Mouse (Mus musculus): ENCODE data around the gene Klhdc8b. TPM values are rescaled to one million over a fixed set of nuclear protein-coding genes. Genes with fewer than 3 reads are reported as not detected.
A peak's percentile ranks its signal among the peaks of the same experiment; 100 is the strongest.

Klhdc8b gene
- 3.7 TPM for polyA plus RNA-seq (2012; fragmentation: generic; extraction: Trizol)

DNA sequence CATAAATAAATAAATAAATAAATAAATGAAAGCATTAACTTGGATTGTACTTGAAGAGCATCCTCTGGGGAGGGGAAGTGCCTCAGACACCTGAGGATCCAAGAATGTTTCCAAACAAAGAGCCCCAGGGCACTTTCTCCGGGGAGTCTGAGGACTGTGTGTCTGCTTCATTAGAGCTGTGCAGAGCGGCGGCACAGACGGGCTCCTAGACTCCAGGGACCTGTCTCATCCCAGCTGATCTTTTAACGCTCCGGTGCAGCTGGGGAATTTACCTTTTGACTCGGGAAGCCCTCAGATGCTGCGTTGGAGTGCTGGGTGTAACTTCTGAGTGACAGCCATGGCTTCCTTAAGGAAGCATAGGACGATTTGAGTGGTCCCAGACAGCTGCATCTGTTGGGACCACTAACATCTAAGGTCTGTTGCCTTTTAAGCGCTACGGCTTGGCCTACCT lies at the start of gene Klhdc8b:
TSS of gene Klhdc8b (minus strand) at position 401 of the 451 bp plus-strand sequence.
- Histone ChIP-seq H3K79me2 (ENCODE audit: control insufficient read depth, insufficient read depth) (peaks cover 26% of the 10 kb centered on the region), H3K27me3 (ENCODE audit: control insufficient read depth, insufficient read depth, insufficient read length) (no peaks in the 10 kb centered on the region), H3K36me3 (ENCODE audit: control insufficient read depth, insufficient read depth) (no peaks in the 10 kb centered on the region), H3K4me3 (peak within 1 kb of the TSS; percentile 77), H3ac (ENCODE audit: control insufficient read depth, insufficient read length) (peak within 1 kb of the TSS; percentile 88), H3K4me2 (ENCODE audit: low read depth) (peak within 1 kb of the TSS; percentile 97)
- TF ChIP-seq USF1 (IDR thresholded peaks at IDR 0.05; ENCODE audit: low read depth) (no peak), REST (IDR thresholded peaks at IDR 0.05; ENCODE audit: insufficient read depth, insufficient read length) (no peak), E2F4 (IDR thresholded peaks at IDR 0.05; ENCODE audit: insufficient read depth) (no peak), POLR2AphosphoS2 (IDR thresholded peaks at IDR 0.05; ENCODE audit: insufficient read length, low read depth) (no peak), CEBPB (IDR thresholded peaks at IDR 0.05; ENCODE audit: insufficient read depth, poor library complexity, severe bottlenecking) (no peak)

DNA sequence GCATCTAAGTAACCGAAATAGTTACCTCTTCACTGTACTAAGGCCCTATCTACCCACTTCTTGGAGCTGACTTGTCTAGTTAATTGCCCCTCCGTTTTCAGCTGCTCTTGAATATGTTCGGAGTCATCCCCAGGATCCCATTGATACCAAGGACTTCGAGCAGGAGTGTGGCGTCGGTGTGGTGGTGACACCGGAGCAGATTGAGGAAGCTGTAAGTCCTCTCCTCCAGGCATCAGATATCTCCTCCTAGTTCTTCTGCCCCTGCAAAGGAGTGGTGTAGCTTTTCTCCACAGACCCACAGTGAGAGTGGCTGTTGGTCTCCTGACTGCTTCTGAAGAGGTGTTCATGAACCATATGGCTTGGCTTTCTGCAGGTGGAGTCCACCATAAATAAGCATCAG lies 47.4 kb upstream of the Klhdc8b start:
- peaks cover 11% of the 10 kb centered on the region for H3K79me2 ChIP-seq (ENCODE audit: control insufficient read depth, insufficient read depth)
- TF ChIP-seq SRF (IDR thresholded peaks at IDR 0.05; ENCODE audit: control insufficient read depth, insufficient read length, low read depth) (no peak), TCF3 (IDR thresholded peaks at IDR 0.05; ENCODE audit: insufficient read length, low read depth) (no peak), POLR2AphosphoS2 (IDR thresholded peaks at IDR 0.05; ENCODE audit: insufficient read length, low read depth) (no peak), MYOG (IDR thresholded peaks at IDR 0.05; ENCODE audit: control insufficient read depth in 1 of 3, insufficient read depth in 1 of 3, insufficient read length in 2 of 3, low read depth in 2 of 3) (no peak), MYOD1 (IDR thresholded peaks at IDR 0.05; ENCODE audit: control insufficient read depth in 1 of 3, insufficient read length in 2 of 3, low read depth in 2 of 3) (no peak), MAX (IDR thresholded peaks at IDR 0.05; ENCODE audit: low read depth) (no peak), USF1 (IDR thresholded peaks at IDR 0.05; ENCODE audit: low read depth) (no peak), POLR2A (IDR thresholded peaks at IDR 0.05; ENCODE audit: insufficient read length, low read depth) (no peak), E2F4 (IDR thresholded peaks at IDR 0.05; ENCODE audit: insufficient read depth) (no peak), CEBPB (IDR thresholded peaks at IDR 0.05; ENCODE audit: insufficient read depth, poor library complexity, severe bottlenecking) (no peak), TCF12 (IDR thresholded peaks at IDR 0.05; ENCODE audit: insufficient read depth, poor library complexity, severe bottlenecking) (no peak), REST (IDR thresholded peaks at IDR 0.05; ENCODE audit: insufficient read depth, insufficient read length) (no peak)
- peak overlapping the region; percentile 75 for H3ac ChIP-seq (ENCODE audit: control insufficient read depth, insufficient read length)
- H3K4me3 ChIP-seq: peak overlapping the region; percentile 72
- H3K36me3 ChIP-seq (ENCODE audit: control insufficient read depth, insufficient read depth): peaks cover 21% of the 10 kb centered on the region
- no peaks in the 10 kb centered on the region for H3K27me3 ChIP-seq (ENCODE audit: control insufficient read depth, insufficient read depth, insufficient read length)
- H3K4me2 ChIP-seq (ENCODE audit: low read depth): peak overlapping the region; percentile 99

DNA sequence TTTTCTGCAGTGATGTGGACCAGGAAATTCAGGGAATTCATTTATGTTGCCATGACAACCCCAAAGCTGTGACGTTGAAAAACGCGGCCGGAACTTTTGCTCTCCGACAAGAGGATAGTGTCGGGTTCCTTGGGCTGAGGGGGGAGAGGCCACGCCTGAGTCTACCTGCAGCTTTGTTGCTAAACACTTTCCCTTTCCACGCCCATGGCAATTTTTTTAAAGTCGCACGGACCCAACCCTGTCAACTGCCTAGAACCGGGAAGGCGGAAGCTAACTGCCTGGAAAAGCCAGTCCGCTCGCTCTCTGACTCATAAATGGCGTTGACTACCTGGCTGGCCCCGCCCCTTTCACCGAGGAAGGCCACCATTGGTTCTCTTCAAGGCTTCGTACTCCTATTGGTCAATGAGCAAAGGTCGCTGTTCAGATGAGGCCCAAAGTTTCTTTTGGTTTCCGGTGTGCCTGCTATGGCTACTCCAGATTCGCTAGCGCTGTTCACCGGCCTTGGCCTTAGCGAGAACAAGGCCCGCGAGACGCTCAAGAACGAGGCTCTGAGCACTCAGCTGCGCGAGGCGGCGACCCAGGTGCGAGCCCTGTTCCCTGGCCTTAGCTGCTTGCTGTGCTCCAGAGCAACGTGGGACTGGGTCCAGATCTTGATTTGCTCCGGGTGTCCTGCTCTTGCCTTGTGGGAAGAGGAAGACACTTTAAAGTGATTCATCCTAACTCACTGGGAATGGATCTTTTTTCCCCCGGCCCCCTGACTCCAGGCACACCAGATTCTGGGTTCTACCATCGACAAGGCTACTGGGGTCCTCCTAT lies 46.4 kb upstream of the Klhdc8b start, which contains the start of gene Qars:
TSS of gene Qars (plus strand) at position 88 of the 816 bp plus-strand sequence.
- Histone ChIP-seq H3K4me2 (ENCODE audit: low read depth) (peak within 1 kb of the TSS; percentile 99), H3K4me3 (peak within 1 kb of the TSS; percentile 72), H3K36me3 (ENCODE audit: control insufficient read depth, insufficient read depth) (peaks cover 11% of the 10 kb centered on the region), H3ac (ENCODE audit: control insufficient read depth, insufficient read length) (peak within 1 kb of the TSS; percentile 75), H3K79me2 (ENCODE audit: control insufficient read depth, insufficient read depth) (peaks cover 11% of the 10 kb centered on the region), H3K27me3 (ENCODE audit: control insufficient read depth, insufficient read depth, insufficient read length) (no peaks in the 10 kb centered on the region)
- peak; percentile 62 for TF ChIP-seq POLR2A (IDR thresholded peaks at IDR 0.05; ENCODE audit: insufficient read length, low read depth)
- TF ChIP-seq CEBPB (IDR thresholded peaks at IDR 0.05; ENCODE audit: insufficient read depth, poor library complexity, severe bottlenecking): no peak

DNA sequence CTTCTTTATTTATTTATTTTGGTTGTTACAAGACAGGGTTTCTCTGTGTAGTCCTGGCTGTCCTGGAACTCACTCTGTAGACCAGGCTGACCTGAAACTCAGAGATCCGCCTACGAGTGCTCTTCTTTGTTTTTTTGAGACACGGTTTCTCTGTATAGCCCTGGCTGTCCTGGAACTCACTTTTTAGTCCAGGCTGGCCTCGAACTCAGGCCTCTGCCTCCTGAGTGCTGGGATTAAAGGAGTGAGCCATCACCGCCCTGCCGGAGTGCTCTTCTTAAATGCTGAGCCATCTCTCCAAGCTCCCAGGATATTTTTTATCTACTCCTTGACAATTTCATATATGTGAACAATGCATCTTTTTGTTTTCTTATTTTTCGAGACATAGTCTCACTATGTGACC lies 45.5 kb upstream of the Klhdc8b start:
- Histone ChIP-seq H3K79me2 (ENCODE audit: control insufficient read depth, insufficient read depth) (peaks cover 11% of the 10 kb centered on the region), H3K4me2 (ENCODE audit: low read depth) (peak overlapping the region; percentile 99), H3K4me3 (peak overlapping the region; percentile 72), H3K27me3 (ENCODE audit: control insufficient read depth, insufficient read depth, insufficient read length) (no peaks in the 10 kb centered on the region), H3K36me3 (ENCODE audit: control insufficient read depth, insufficient read depth) (peaks cover 2% of the 10 kb centered on the region), H3ac (ENCODE audit: control insufficient read depth, insufficient read length) (no peak overlapping the region)
- no peak for TF ChIP-seq SRF (IDR thresholded peaks at IDR 0.05; ENCODE audit: control insufficient read depth, insufficient read length, low read depth)
- TF ChIP-seq CEBPB (IDR thresholded peaks at IDR 0.05; ENCODE audit: insufficient read depth, poor library complexity, severe bottlenecking): no peak
- TF ChIP-seq REST (IDR thresholded peaks at IDR 0.05; ENCODE audit: insufficient read depth, insufficient read length): no peak
- no peak for TF ChIP-seq MYOG (IDR thresholded peaks at IDR 0.05; ENCODE audit: control insufficient read depth in 1 of 3, insufficient read depth in 1 of 3, insufficient read length in 2 of 3, low read depth in 2 of 3)
- TF ChIP-seq TCF3 (IDR thresholded peaks at IDR 0.05; ENCODE audit: insufficient read length, low read depth): no peak
- TF ChIP-seq TCF12 (IDR thresholded peaks at IDR 0.05; ENCODE audit: insufficient read depth, poor library complexity, severe bottlenecking): no peak
- no peak for TF ChIP-seq POLR2AphosphoS2 (IDR thresholded peaks at IDR 0.05; ENCODE audit: insufficient read length, low read depth)

DNA sequence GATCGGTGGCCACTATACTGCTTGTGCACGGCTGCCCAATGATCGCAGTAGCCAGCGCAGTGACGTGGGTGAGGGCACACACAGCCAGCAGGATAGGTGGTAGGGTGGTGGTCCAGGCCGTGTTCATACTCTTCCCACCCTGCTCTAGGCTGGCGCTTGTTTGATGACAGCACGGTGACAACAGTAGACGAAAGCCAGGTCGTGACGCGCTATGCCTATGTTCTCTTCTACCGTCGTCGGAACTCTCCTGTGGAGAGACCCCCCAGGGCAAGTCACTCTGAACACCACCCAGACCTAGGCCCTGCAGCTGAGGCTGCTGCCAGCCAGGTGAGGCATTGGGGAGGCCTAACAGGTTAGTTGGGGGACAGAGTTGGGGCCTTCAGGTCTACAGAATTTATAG lies 38.6 kb upstream of the Klhdc8b start:
- H3K4me3 ChIP-seq: no peak overlapping the region
- no peaks in the 10 kb centered on the region for H3K27me3 ChIP-seq (ENCODE audit: control insufficient read depth, insufficient read depth, insufficient read length)
- H3K4me2 ChIP-seq (ENCODE audit: low read depth): no peak overlapping the region
- TF ChIP-seq POLR2A (IDR thresholded peaks at IDR 0.05; ENCODE audit: insufficient read length, low read depth) (no peak), POLR2AphosphoS2 (IDR thresholded peaks at IDR 0.05; ENCODE audit: insufficient read length, low read depth) (peak; percentile 51)
- H3K79me2 ChIP-seq (ENCODE audit: control insufficient read depth, insufficient read depth): no peaks in the 10 kb centered on the region
- no peak overlapping the region for H3ac ChIP-seq (ENCODE audit: control insufficient read depth, insufficient read length)
- peaks cover 30% of the 10 kb centered on the region for H3K36me3 ChIP-seq (ENCODE audit: control insufficient read depth, insufficient read depth)
